Mouse (Mus musculus) ovary, postnatal 10 days (tissue): Measurements from ENCODE around the gene Cebpz.

Experiments used
- DNase-seq: peaks from one replicate; pipeline ENCODE4 v3.0.0; 2022; ENCODE audit warnings: low spot score

The Cebpz gene

GRCm38 (mm10) chr17:78936466-78937228 is at the start of gene Cebpz, which contains the start of gene Ndufaf7:
TSS of gene Cebpz (minus strand) at chr17:78937066.
TSS of gene Ndufaf7 (plus strand) at chr17:78937136.
- DNase-seq: peak; percentile 85

DNA sequence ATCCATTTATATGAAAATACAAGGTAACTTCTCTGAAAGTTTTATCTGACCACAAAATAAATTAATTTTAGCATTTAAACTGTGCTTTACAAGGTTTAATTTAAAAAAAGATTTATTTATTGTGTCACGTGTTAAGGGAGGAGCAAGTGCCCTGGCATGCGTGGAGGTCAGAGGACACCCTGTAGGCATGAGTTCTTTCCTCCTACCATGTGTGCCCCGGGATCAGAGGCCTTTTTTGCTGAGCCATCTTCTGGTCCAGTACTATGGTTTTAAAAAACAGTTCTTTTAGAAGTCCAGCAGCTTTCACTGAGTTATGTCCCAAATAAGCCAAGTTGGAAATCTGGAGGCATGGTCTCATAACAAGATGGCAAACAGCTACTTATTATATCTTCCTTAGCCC is 46.9 kb upstream of the Cebpz start:
- DNase-seq: no peak

GRCm38 (mm10) chr17:78983166-78983565 is 46.3 kb upstream of the Cebpz start:
- DNase-seq: no peak

- DNase-seq: no peak
Measured at GRCm38 (mm10) chr17:78968500-78968899, 31.6 kb upstream of the Cebpz start.

GRCm38 (mm10) chr17:78966092-78966883 is 29.4 kb upstream of the Cebpz start:
- DNase-seq: no peak

GRCm38 (mm10) chr17:78964387-78964786 is 27.5 kb upstream of the Cebpz start:
- DNase-seq: no peak

DNA sequence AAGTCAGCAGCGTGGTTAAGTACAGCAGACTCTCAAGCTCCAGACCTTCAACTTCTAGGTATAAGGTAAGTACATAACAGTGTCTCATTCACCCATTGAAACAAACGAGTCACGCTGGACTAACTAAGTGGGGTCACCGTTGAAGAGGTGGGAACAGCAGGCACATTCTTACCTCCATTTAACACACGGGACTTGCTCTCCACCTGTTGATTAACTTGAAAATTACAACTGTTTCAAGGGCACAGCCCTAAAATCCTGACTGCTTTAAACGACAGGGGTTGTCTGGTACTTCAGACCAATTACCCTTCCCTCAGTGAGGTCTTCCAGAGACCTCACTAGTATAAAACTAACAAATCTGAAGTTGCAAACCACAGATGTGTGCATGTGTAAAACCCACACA is 22.6 kb upstream of the Cebpz start:
- no peak for DNase-seq

DNA sequence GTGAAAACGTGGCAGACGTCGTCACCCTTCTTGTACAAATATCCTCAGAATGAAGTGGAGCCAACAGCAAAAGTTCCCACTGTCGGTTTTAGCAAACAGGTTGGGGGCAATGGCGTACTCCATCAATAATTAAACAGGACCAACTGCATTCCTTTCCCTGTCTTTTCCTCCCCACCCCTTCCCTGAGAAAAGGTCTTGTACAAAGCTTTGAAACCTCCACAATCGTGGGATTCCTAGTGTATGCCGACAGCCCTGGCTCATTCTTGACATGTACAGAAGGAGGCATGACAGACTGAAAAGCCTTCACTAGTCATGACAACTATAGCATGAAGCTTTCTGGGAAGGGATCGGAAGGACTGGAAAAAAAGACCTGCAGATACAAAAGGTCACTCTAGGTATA is 16.4 kb upstream of the Cebpz start:
- no peak for DNase-seq

GRCm38 (mm10) chr17:78952070-78952469 is 15.2 kb upstream of the Cebpz start:
- no peak for DNase-seq

DNA sequence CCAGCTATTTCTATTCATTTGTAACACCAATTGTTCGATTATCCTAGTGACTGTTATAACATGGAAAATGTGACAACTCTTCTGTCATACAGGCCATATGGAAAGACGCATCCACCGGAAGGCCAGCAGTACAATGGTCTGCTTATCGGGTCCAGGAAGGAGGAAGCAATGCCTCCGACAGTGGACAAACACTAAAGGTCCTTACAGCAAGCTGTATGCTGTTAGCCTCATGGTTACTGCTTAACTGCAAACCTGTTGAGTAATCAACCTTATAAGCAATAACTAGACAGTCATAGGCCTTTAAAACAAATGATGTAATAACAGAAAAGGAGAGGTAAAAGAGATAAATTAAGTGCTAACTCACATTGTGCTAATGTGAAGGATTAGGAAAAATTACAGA is 14.4 kb upstream of the Cebpz start:
- no peak for DNase-seq

DNA sequence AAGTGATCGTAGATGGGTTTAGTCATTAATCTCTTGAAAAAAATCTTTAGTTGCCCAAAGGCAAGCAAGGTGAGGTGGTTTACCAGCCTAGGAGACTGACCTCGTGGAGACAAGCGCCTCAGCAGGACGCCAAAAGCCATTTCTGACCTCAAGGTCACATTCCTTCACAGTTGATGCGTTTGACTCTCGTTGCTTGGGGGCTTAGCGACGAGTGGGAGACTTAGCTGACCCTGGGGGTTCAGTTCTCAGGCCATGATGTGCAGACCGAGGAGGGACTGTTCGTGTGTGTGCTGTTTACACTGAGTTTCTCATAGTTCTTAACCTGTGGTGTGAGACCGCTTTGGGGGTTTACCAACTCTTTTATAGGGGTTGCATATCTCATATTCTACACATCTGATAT is 5.7 kb upstream of the Cebpz start:
- DNase-seq: no peak

DNA sequence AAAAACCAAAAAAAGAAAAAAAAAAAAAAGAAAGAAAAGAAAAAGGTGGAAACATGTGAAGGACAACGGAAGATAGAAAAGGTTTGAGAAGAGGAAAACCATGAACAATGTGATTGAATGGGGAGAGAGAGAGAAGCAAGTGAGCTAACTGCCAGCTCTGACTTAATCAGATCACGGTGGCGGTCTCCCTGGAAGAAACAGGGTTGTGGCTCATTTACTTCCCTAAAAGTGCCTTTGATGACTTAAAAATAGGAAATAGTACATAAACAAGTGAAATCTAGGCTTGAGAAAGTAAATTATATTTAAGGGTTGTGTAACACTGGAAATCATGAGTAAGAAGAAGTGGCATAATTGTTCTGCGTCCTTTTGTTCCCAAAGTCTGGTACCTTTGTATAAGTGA is 2.1 kb upstream of the Cebpz start:
- no peak for DNase-seq

DNA sequence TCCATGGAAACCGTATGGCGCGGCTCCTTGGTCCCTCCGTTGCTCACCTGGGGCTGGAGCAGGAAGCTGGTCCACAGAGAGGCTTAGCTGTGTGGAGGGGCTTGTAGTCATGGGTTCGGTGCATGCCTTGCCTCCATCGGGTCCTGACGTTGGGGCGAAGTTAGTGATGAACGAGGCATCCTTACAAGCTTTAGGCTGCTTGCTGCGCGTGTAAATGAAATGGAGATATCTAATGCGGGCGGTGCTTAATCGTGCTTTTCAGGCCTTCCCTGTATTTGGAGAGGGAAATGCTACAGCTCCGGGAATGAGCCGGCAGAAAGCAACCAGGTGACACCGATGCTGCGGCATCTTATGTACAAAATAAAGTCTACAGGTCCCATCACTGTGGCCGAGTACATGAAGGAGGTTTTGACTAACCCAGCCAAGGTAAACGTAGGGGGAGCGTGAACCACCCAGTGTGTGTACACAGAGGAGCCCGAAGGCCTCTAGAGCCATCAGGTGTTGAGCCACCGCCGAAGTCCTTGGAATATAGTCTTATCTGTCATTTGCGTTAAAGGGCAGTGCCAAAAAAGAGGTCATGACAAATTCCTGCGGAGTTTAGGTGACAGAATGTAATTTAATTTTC is 475 bp upstream of the Cebpz start:
- no peak for DNase-seq

- DNase-seq: no peak
Measured at GRCm38 (mm10) chr17:78935857-78936256, 1.0 kb downstream of the Cebpz start.

DNA sequence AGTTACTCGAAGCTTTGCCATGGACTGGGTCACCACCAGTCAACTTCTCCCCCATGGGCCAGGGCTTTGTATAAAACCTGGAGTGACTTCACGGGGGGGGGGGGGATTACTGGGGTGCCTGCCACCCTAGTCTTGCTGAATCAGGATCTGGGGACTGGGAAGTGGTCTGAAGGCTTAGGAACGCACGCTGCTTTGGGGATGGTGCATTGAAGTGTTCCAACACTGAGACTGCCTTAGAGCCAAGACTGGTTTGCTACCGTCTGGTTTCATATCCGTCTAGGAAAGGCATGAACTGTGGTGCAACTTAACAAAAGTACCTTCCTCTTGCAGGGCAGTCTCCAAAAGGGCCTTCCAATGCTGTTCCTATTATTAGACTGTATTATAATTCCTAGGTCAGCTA is 19.2 kb downstream of the Cebpz start:
- no peak for DNase-seq

- no peak for DNase-seq
Measured at GRCm38 (mm10) chr17:78916899-78917298, 20.0 kb downstream of the Cebpz start.

DNA sequence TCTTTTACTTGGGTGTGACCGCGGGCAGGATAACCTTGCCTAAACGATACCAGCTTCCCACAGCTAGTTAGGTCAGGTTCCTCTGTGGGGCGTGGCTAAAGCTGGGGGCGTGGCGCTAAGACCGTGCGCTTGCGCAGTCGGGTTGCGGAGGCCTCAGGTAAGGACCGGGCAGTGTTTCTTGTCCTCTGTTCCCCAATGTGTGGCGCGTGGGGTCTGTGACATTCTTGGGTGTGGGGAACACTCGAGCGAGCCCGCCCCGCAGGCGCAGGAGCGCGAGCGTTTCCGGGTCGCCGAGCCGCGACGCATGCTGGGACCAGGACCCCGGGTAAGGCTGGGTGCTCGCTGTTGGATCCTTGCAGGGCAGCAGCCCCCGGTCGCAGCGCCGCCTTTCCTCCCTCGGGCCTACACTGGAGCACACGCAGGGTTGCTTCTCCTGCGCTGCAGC is 20.5 kb downstream of the Cebpz start, which contains the start of gene Cebpzos:
Gene Cebpzos (plus strand): TSS at position 132 of the 445 bp plus-strand sequence.
- peak; percentile 71 for DNase-seq

DNA sequence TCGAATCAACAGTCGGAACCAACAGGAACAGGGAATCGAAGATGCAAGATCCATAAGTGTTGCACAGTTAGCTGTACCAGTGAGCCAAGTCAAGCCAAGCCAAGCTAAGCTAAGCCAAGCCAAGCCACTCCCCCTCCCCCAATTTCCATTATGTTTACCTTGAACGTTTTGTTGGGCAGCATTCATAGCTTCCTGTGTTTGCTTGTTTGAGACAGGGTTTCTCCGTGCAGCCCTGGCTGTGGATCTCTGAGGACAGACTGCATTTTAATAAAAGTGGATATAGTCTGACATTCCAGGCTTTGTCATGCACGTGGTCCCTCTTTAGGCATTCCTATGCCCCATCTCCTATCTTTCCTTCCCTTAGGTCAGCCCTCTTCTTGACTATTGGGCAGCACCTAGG is 21.1 kb downstream of the Cebpz start:
- DNase-seq: no peak

- DNase-seq: no peak
Measured at GRCm38 (mm10) chr17:78913921-78914320, 22.9 kb downstream of the Cebpz start.

DNA sequence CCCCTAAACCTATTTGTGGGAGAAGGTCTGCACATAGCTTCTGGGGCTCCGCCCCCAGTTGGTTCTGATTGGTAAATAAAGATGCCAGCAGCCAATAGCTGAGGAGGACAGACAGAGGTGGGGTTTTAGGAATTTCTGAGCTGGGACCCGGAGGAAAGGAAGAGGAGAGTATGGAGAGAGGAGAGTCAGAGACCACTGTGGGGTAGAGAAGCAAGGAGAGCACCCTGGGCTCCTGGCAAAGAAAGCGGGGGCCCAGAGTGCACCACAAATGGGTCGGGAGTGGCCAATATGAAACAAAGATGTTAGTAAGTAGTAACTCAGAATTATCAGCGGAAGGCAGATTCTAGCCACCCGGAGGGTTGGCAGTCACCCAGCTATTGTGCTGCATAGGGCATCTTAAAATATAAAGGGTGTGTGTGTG is 24.0 kb downstream of the Cebpz start:
- DNase-seq: no peak

DNA sequence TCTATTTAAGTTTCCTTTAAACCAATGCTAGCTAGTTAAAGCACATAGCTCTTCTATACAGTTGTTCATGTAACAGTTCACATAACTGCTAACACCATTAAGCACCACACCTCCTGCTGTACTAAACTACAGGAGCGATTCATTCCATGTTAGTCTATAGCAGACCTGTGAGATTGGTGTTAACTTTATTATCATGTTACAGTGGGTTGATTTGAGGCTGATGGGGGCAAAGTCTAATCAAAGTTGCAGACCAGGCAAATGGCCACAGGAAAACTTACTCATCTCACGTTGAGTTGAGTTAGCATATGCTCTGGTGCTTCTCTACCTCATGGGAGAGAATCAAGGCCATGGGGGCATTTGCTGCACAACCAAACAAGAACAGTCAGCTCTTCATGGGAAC is 27.5 kb downstream of the Cebpz start:
- no peak for DNase-seq

GRCm38 (mm10) chr17:78906892-78907291 is 30.0 kb downstream of the Cebpz start, which contains the start of gene Sult6b1:
TSS of gene Sult6b1 (minus strand) at chr17:78906992.
- DNase-seq: no peak

DNA sequence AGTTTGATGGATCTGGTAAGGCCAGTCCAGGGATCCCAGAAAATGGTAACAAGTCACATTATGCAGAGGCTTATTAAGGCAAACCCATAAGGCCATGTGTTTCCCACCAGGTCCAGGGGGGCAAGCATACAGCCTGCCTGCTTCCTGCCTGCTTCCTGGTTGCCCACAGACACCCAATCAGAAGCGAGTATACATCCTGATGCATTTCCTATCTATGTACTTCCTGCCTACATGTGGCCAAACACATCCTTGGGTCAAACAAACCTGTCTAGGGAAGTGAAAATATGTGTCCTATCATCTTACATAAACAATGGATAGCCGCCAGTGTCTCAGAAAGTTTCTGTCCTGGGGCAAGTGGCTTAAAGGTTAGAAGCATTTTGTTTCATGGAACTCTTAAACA is 33.7 kb downstream of the Cebpz start:
- no peak for DNase-seq
